Mouse (Mus musculus): ENCODE data around the gene Edc4. TPM values are rescaled to one million over a fixed set of nuclear protein-coding genes. Genes with fewer than 3 reads are reported as not detected.

Gene Edc4
- 75.2 and 91.4 TPM in 2 replicates for polyA plus RNA-seq (2012; rRNA removed; ENCODE audit: low replicate concordance)

GRCm38 (mm10) chr8:105880754-105881520, at the start of gene Edc4:
TSS of gene Edc4 (plus strand) at chr8:105880881.

GRCm38 (mm10) chr8:105853178-105853577, 27.5 kb upstream of the Edc4 start, which contains the start of gene Cenpt:
TSS of gene Cenpt (minus strand) at chr8:105853278.

GRCm38 (mm10) chr8:105854715-105855216, 25.9 kb upstream of the Edc4 start, which contains the start of gene Thap11:
TSS of gene Thap11 (plus strand) at chr8:105855132.

GRCm38 (mm10) chr8:105860143-105860981, 20.3 kb upstream of the Edc4 start, which contains the start of gene Nutf2:
TSS of gene Nutf2 (plus strand) at chr8:105860580.

GRCm38 (mm10) chr8:105893339-105893738, 12.7 kb downstream of the Edc4 start, which contains the start of gene Nrn1l:
TSS of gene Nrn1l (plus strand) at chr8:105893567.

GRCm38 (mm10) chr8:105900180-105900940, 19.7 kb downstream of the Edc4 start, which contains the start of gene Pskh1:
TSS of gene Pskh1 (plus strand) at chr8:105900441.

GRCm38 (mm10) chr8:105933762-105934161, 53.1 kb downstream of the Edc4 start, which contains the start of gene Ctrl:
TSS of gene Ctrl (minus strand) at chr8:105933862.

GRCm38 (mm10) chr8:105938306-105938669, 57.6 kb downstream of the Edc4 start, which contains the start of gene Psmb10:
TSS of gene Psmb10 (minus strand) at chr8:105938444.

GRCm38 (mm10) chr8:105943321-105943739, 62.6 kb downstream of the Edc4 start, which contains the start of gene Lcat:
TSS of gene Lcat (minus strand) at chr8:105943382.

Other genes starting within 250 kb of the Edc4 start
- gene Ctcf, start 244.3 kb upstream of the Edc4 start, polyA plus RNA-seq (2012; rRNA removed; ENCODE audit: low replicate concordance): 11.3 and 19.0 TPM in 2 replicates
- gene Agrp, start 243.5 kb upstream of the Edc4 start, polyA plus RNA-seq (2012; rRNA removed; ENCODE audit: low replicate concordance): 0.39 TPM in 1 of 2 replicates, not detected in the other
- 13.1 and 40.2 TPM in 2 replicates for gene Carmil2, start 194.6 kb upstream of the Edc4 start, polyA plus RNA-seq (2012; rRNA removed; ENCODE audit: low replicate concordance)
- gene Acd, start 179.8 kb upstream of the Edc4 start, polyA plus RNA-seq (2012; rRNA removed; ENCODE audit: low replicate concordance): 55.9 TPM in 2 replicates
- gene Pard6a, start 179.7 kb upstream of the Edc4 start, polyA plus RNA-seq (2012; rRNA removed; ENCODE audit: low replicate concordance): 19.0 and 20.4 TPM in 2 replicates
- 0.12 TPM in 1 of 2 replicates, not detected in the other for gene 4933405L10Rik, start 173.2 kb upstream of the Edc4 start, polyA plus RNA-seq (2012; rRNA removed; ENCODE audit: low replicate concordance)
- 5.1 and 10.4 TPM in 2 replicates for gene Enkd1, start 172.7 kb upstream of the Edc4 start, polyA plus RNA-seq (2012; rRNA removed; ENCODE audit: low replicate concordance)
- 7.4 and 11.3 TPM in 2 replicates for gene Gfod2, start 122.2 kb upstream of the Edc4 start, polyA plus RNA-seq (2012; rRNA removed; ENCODE audit: low replicate concordance)
- 30.2 and 35.5 TPM in 2 replicates for gene Ranbp10, start 53.5 kb upstream of the Edc4 start, polyA plus RNA-seq (2012; rRNA removed; ENCODE audit: low replicate concordance)
- gene Tsnaxip1, start 53.1 kb upstream of the Edc4 start, polyA plus RNA-seq (2012; rRNA removed; ENCODE audit: low replicate concordance): not detected in 2 replicates
- gene Cenpt, start 27.6 kb upstream of the Edc4 start, polyA plus RNA-seq (2012; rRNA removed; ENCODE audit: low replicate concordance): 13.7 and 18.8 TPM in 2 replicates
- gene Thap11, start 25.7 kb upstream of the Edc4 start, polyA plus RNA-seq (2012; rRNA removed; ENCODE audit: low replicate concordance): 47.9 and 76.8 TPM in 2 replicates
- 16.7 and 34.9 TPM in 2 replicates for gene Nutf2, start 20.3 kb upstream of the Edc4 start, polyA plus RNA-seq (2012; rRNA removed; ENCODE audit: low replicate concordance)
- 2.1 and 5.6 TPM in 2 replicates for gene Nrn1l, start 12.7 kb downstream of the Edc4 start, polyA plus RNA-seq (2012; rRNA removed; ENCODE audit: low replicate concordance)
- 44.9 and 68.5 TPM in 2 replicates for gene Pskh1, start 19.6 kb downstream of the Edc4 start, polyA plus RNA-seq (2012; rRNA removed; ENCODE audit: low replicate concordance)
- 3.0 and 3.2 TPM in 2 replicates for gene Ctrl, start 53.0 kb downstream of the Edc4 start, polyA plus RNA-seq (2012; rRNA removed; ENCODE audit: low replicate concordance)
- 155 and 284 TPM in 2 replicates for gene Psmb10, start 57.6 kb downstream of the Edc4 start, polyA plus RNA-seq (2012; rRNA removed; ENCODE audit: low replicate concordance)
- 4.1 and 5.4 TPM in 2 replicates for gene Lcat, start 62.5 kb downstream of the Edc4 start, polyA plus RNA-seq (2012; rRNA removed; ENCODE audit: low replicate concordance)
- gene Slc12a4, start 85.2 kb downstream of the Edc4 start, polyA plus RNA-seq (2012; rRNA removed; ENCODE audit: low replicate concordance): 43.9 and 52.9 TPM in 2 replicates
- gene Dpep3, start 98.5 kb downstream of the Edc4 start, polyA plus RNA-seq (2012; rRNA removed; ENCODE audit: low replicate concordance): 0.67 and 0.73 TPM in 2 replicates
- gene Dus2, start 110.5 kb downstream of the Edc4 start, polyA plus RNA-seq (2012; rRNA removed; ENCODE audit: low replicate concordance): 16.2 and 27.0 TPM in 2 replicates
- gene Dpep2nb, start 125.1 kb downstream of the Edc4 start, polyA plus RNA-seq (2012; rRNA removed; ENCODE audit: low replicate concordance): not detected in 2 replicates
- gene Ddx28, start 131.0 kb downstream of the Edc4 start, polyA plus RNA-seq (2012; rRNA removed; ENCODE audit: low replicate concordance): 10.0 and 17.6 TPM in 2 replicates
- 29.5 and 59.1 TPM in 2 replicates for gene Nfatc3, start 178.0 kb downstream of the Edc4 start, polyA plus RNA-seq (2012; rRNA removed; ENCODE audit: low replicate concordance)